Mouse (Mus musculus): ENCODE results near the gene Slc22a8. TPM values are rescaled to one million over a fixed set of nuclear protein-coding genes. Genes with fewer than 3 reads are reported as not detected.
A peak's percentile ranks its signal among the peaks of the same experiment; 100 is the strongest.

The Slc22a8 gene
- polyA plus RNA-seq, 1 experiment from 2014 or later, result 0.62 TPM

DNA sequence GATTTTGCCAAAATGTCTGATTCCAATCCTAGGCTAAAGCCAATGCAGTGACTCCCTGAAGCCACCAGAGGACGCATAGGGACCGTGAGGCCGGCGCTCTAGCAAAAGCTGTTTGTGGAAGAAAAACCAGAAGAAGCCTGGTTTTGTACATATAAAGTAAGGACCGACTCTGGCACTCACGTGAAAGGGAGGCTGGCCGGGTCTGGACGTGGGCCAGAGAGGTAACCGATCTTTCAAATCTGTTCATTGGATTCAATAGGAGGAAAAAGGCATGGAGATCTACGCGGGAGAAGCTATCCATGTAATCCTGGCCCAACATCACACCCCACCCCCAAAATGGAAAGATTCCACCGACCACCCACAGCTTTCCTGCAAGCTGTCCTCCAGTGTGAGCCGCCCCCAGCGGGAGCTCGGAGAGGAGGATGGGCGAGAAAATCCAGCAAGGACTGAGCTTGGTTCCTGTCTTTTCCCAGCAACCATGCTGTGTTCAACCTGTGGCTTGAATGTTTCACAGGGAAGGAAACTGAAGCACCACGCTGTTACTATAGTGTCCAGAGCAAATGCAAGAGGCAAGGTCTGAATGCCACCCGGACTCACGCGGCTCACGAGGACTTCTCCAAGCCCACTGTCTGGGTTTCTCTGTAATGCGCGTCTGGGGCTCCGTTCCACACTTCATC lies 12.6 kb upstream of the Slc22a8 start:
- H3K4me3 ChIP-seq, result peak overlapping the region; percentile 19; the same call in 1 of the 2 replicates
- no peaks in the 10 kb centered on the region for H3K27me3 ChIP-seq (replicated peaks)
- no peak overlapping the region for H3K27ac ChIP-seq
- H3K9me3 ChIP-seq, result no peaks in the 10 kb centered on the region
- H3K4me2 ChIP-seq (replicated peaks), result peak overlapping the region; percentile 60
- peak; percentile 56; the same call in 1 of the 2 replicates for ATAC-seq (ENCODE audit: low FRiP score, low read depth)
- H3K4me1 ChIP-seq, result peaks cover 8% of the 10 kb centered on the region; the same call in 1 of the 2 replicates
- H3K36me3 ChIP-seq, result no peaks in the 10 kb centered on the region
- 0 out of 2 replicates have a peak overlapping the region, but pooled peaks have one; percentile 44 for H3K9ac ChIP-seq
- 11% methylated on average over 24 of the region's 24 CpGs for WGBS

- no peaks in the 10 kb centered on the region for H3K36me3 ChIP-seq
- H3K4me3 ChIP-seq, result no peak overlapping the region; the same call in 1 of the 2 replicates
- H3K4me1 ChIP-seq, result peaks cover 8% of the 10 kb centered on the region; the same call in 1 of the 2 replicates
- peak; percentile 13; the same call in 1 of the 2 replicates for ATAC-seq (ENCODE audit: low FRiP score, low read depth)
- 68% methylated on average over 2 of the region's 2 CpGs for WGBS
- no peaks in the 10 kb centered on the region for H3K9me3 ChIP-seq
- no peak overlapping the region for H3K27ac ChIP-seq
- H3K9ac ChIP-seq, result no peak overlapping the region
- H3K27me3 ChIP-seq (replicated peaks), result no peaks in the 10 kb centered on the region
- peak overlapping the region; percentile 60 for H3K4me2 ChIP-seq (replicated peaks)
Measured at GRCm38 (mm10) chr19:8578970-8579342, 12.1 kb upstream of the Slc22a8 start.

GRCm38 (mm10) chr19:8585298-8585697 lies 5.8 kb upstream of the Slc22a8 start:
- 89% methylated on average over 3 of the region's 3 CpGs for WGBS
- no peak overlapping the region for H3K27ac ChIP-seq
- no peak overlapping the region for H3K4me3 ChIP-seq
- H3K4me1 ChIP-seq, result no peaks in the 10 kb centered on the region
- H3K9me3 ChIP-seq, result no peaks in the 10 kb centered on the region
- no peak for ATAC-seq (ENCODE audit: low FRiP score, low read depth)
- H3K27me3 ChIP-seq (replicated peaks), result no peaks in the 10 kb centered on the region
- no peaks in the 10 kb centered on the region for H3K36me3 ChIP-seq
- H3K4me2 ChIP-seq (replicated peaks), result no peak overlapping the region
- no peak overlapping the region for H3K9ac ChIP-seq

DNA sequence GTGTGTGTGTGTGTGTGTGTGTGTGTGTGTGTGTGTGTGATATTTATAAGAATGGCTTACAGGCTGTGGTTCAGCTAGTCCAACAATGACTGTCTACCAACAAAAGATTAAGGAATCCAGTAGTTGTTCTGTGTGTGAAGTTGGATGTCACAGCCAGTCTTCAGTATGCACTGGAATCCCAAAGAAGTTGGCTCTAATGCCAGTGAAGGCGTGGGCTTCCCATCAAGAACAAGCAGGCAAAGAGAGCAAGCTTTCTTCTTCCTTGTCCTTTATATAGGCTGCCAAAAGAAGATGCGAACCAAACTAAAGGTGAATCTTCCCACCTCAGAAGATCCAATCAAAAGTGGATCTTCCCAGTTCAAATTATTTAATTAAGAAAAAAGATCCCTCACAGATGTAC lies 5.2 kb upstream of the Slc22a8 start:
- H3K27me3 ChIP-seq (replicated peaks), result no peaks in the 10 kb centered on the region
- no peak overlapping the region for H3K27ac ChIP-seq
- H3K36me3 ChIP-seq, result no peaks in the 10 kb centered on the region
- ATAC-seq (ENCODE audit: low FRiP score, low read depth), result no peak
- H3K9me3 ChIP-seq, result no peaks in the 10 kb centered on the region
- no peak overlapping the region for H3K4me3 ChIP-seq
- H3K4me1 ChIP-seq, result no peaks in the 10 kb centered on the region
- H3K4me2 ChIP-seq (replicated peaks), result no peak overlapping the region
- no peak overlapping the region for H3K9ac ChIP-seq
- WGBS, result 93% methylated on average over 2 of the region's 2 CpGs

DNA sequence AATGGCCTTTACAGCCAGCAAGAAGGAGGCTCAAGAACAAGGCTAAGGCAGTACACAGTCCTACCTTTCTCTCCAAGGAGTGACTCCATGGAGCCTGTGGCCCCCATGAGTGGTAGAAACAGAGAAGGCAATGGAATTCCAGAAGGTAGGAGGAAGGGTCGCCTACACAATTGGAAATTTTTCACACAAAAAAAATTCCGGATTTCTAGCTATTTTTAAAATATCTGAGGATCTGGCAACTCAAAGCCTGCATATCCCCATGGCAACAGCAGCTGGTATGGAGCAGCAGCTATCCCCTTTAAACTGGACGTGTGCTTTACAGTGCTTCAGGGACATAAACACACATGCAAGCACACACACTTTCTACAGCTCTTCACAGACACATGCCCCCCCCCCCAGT lies 4.7 kb upstream of the Slc22a8 start:
- Histone ChIP-seq H3K9ac (no peak overlapping the region), H3K27me3 (replicated peaks) (no peaks in the 10 kb centered on the region), H3K4me2 (replicated peaks) (no peak overlapping the region), H3K4me3 (no peak overlapping the region), H3K27ac (no peak overlapping the region), H3K9me3 (no peaks in the 10 kb centered on the region), H3K4me1 (0 out of 2 replicates have a peak, but pooled peaks cover 3% of the 10 kb centered on the region), H3K36me3 (no peaks in the 10 kb centered on the region)
- ATAC-seq (ENCODE audit: low FRiP score, low read depth), result no peak
- 48% methylated on average over 3 of the region's 3 CpGs for WGBS

DNA sequence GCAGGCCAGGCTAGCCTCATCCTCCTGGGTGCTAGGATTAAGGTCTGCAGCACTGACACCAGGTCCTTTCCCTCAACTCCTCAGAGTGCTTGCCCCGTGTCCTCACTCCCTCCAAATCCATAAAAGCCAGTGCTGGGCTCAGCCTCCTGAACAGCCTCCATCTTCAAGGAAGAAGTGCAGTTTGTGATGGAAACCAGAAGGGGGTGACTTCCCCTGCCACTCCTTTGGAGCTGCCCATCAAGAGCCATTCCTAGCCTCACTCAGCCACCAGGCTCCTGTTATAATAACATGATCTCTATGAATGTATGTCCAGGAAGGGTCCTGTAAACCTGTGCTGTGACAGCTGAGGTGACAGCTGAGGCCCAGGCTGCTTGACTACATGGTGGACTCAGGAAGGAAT lies 3.7 kb upstream of the Slc22a8 start:
- no peak overlapping the region for H3K4me2 ChIP-seq (replicated peaks)
- 54% methylated on average over 1 of the region's 1 CpGs for WGBS
- no peak overlapping the region for H3K27ac ChIP-seq
- H3K36me3 ChIP-seq, result no peaks in the 10 kb centered on the region
- 0 out of 2 replicates have a peak, but pooled peaks cover 3% of the 10 kb centered on the region for H3K4me1 ChIP-seq
- H3K9ac ChIP-seq, result no peak overlapping the region
- no peaks in the 10 kb centered on the region for H3K9me3 ChIP-seq
- H3K27me3 ChIP-seq (replicated peaks), result no peaks in the 10 kb centered on the region
- no peak overlapping the region for H3K4me3 ChIP-seq
- ATAC-seq (ENCODE audit: low FRiP score, low read depth), result no peak

DNA sequence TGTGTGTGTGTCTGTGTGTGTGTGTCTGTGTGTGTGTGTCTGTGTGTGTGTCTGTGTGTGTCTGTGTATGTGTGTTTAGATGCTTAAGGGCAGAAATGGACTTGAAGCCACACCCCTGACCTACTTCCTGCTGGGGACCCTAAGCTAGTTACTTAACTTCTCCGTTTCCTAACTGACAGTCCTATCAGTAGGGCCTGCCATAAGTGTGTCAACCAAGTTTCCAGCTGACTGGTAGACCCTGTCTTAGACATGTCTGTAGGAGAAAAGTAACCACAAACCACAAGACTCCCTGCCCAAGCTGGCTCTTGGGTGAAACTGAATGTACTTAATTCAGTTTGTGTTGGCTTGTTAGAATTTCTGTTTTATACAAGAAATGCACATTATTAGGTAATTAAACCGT lies 1.1 kb downstream of the Slc22a8 start:
- Histone ChIP-seq H3K4me3 (no peak overlapping the region), H3K9ac (no peak overlapping the region), H3K27ac (no peak overlapping the region), H3K4me1 (0 out of 2 replicates have a peak, but pooled peaks cover 9% of the 10 kb centered on the region), H3K9me3 (no peaks in the 10 kb centered on the region), H3K4me2 (replicated peaks) (no peak overlapping the region), H3K27me3 (replicated peaks) (no peaks in the 10 kb centered on the region), H3K36me3 (no peaks in the 10 kb centered on the region)
- ATAC-seq (ENCODE audit: low FRiP score, low read depth), result no peak
- WGBS, result 73% methylated on average over 2 of the region's 2 CpGs

DNA sequence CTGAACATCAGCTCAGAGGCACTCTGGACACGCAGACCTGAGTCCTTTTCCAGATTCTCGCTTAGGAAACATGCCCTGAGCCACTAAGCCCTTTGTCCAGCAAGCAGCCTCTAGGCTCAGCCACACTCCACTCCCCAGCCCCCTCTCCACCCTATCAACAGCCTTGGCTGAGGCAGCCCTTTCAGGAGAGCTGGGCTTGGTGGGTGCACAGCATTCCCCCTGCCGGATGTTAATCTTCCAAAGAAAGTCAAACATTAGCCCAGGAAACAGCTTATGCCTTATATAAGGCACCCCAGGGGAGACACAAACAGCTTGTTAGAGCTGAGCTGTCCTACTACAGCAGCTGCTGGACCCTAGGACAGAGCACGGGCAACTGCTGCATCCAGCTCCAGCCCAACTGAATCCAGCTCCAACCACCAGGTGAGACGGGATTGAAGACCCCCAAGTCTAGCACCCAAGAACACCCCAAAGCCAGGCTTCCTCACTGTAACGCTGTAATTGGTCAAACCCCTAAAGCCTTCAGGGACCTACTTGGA lies 1.9 kb downstream of the Slc22a8 start:
- H3K27ac ChIP-seq, result no peak overlapping the region
- H3K9ac ChIP-seq, result no peak overlapping the region
- 0 out of 2 replicates have a peak, but pooled peaks cover 9% of the 10 kb centered on the region for H3K4me1 ChIP-seq
- H3K4me2 ChIP-seq (replicated peaks), result no peak overlapping the region
- no peaks in the 10 kb centered on the region for H3K36me3 ChIP-seq
- no peaks in the 10 kb centered on the region for H3K9me3 ChIP-seq
- no peak overlapping the region for H3K4me3 ChIP-seq
- no peaks in the 10 kb centered on the region for H3K27me3 ChIP-seq (replicated peaks)
- 71% methylated on average over 6 of the region's 6 CpGs for WGBS
- no peak for ATAC-seq (ENCODE audit: low FRiP score, low read depth)

DNA sequence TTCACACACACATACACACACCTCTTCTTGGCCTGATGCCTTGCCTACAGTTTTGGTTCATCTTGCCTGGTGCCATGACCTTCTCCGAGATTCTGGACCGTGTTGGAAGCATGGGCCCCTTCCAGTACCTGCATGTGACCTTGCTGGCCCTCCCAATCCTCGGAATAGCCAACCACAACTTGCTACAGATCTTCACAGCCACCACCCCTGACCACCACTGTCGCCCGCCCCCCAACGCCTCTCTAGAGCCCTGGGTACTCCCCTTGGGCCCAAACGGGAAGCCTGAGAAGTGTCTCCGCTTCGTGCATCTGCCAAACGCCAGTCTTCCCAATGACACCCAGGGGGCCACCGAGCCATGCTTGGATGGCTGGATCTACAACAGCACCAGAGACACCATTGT lies 2.8 kb downstream of the Slc22a8 start:
- 85% methylated on average over 11 of the region's 11 CpGs for WGBS
- Histone ChIP-seq H3K4me3 (no peak overlapping the region), H3K9me3 (no peaks in the 10 kb centered on the region), H3K27ac (no peak overlapping the region), H3K36me3 (no peaks in the 10 kb centered on the region), H3K27me3 (replicated peaks) (no peaks in the 10 kb centered on the region), H3K4me1 (0 out of 2 replicates have a peak, but pooled peaks cover 9% of the 10 kb centered on the region), H3K9ac (no peak overlapping the region), H3K4me2 (replicated peaks) (no peak overlapping the region)
- ATAC-seq (ENCODE audit: low FRiP score, low read depth), result no peak

- Histone ChIP-seq H3K9ac (no peak overlapping the region), H3K36me3 (no peaks in the 10 kb centered on the region), H3K27ac (no peak overlapping the region), H3K4me1 (0 out of 2 replicates have a peak, but pooled peaks cover 9% of the 10 kb centered on the region), H3K9me3 (no peaks in the 10 kb centered on the region), H3K27me3 (replicated peaks) (no peaks in the 10 kb centered on the region), H3K4me2 (replicated peaks) (no peak overlapping the region), H3K4me3 (no peak overlapping the region)
- ATAC-seq (ENCODE audit: low FRiP score, low read depth), result no peak
- WGBS, result 3% methylated on average over 1 of the region's 1 CpGs
Measured at GRCm38 (mm10) chr19:8594518-8594917, 3.5 kb downstream of the Slc22a8 start.

DNA sequence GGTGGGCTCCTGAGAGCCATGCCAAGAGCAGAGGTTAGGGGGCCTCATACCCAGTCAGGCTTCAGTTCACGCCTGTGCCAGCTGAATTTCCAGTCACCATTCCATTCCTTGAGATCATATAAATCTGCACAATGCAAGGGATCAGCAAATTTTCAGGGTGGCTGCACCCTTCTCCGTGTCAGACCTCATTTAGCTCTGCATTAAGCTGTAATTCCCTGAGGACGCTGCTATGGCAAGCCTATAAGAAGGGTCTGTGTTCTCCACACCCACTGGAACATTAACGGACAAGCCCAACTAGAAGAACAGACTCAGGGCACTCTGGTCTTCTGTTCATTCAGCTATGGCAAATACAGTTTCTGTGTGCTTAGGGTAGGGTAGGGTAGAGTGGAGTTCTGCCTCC lies 6.2 kb downstream of the Slc22a8 start:
- no peak overlapping the region for H3K4me2 ChIP-seq (replicated peaks)
- no peaks in the 10 kb centered on the region for H3K27me3 ChIP-seq (replicated peaks)
- no peak overlapping the region for H3K4me3 ChIP-seq
- H3K9me3 ChIP-seq, result no peaks in the 10 kb centered on the region
- no peak overlapping the region for H3K9ac ChIP-seq
- 0 out of 2 replicates have a peak, but pooled peaks cover 5% of the 10 kb centered on the region for H3K4me1 ChIP-seq
- 60% methylated on average over 4 of the region's 4 CpGs for WGBS
- no peak for ATAC-seq (ENCODE audit: low FRiP score, low read depth)
- H3K36me3 ChIP-seq, result no peaks in the 10 kb centered on the region
- H3K27ac ChIP-seq, result no peak overlapping the region

- H3K27ac ChIP-seq, result no peak overlapping the region
- 71% methylated on average over 2 of the region's 2 CpGs for WGBS
Measured at GRCm38 (mm10) chr19:8599229-8599628, 8.2 kb downstream of the Slc22a8 start.

DNA sequence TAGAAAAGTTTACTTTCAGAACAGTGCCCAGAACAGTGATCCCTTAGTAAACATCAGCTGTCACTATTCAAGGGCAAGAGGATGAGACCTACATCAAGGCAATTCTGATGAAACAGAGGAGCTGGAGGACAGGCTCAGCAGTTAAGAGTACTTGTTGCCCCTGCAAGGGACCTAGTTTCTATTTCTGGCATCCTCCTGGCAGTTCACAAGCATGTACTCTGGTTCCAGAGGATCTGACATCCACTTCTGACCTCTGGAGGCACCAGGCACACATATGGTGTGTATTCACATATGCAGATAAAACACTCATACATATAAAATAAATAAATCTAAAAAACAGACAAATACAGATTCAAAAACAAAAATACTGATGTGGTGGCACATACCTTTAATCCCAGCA lies 10.9 kb downstream of the Slc22a8 start:
- no peaks in the 10 kb centered on the region for H3K9me3 ChIP-seq
- H3K36me3 ChIP-seq, result no peaks in the 10 kb centered on the region
- H3K9ac ChIP-seq, result no peak overlapping the region
- H3K27ac ChIP-seq, result no peak overlapping the region
- no peaks in the 10 kb centered on the region for H3K4me1 ChIP-seq
- no peak for ATAC-seq (ENCODE audit: low FRiP score, low read depth)
- no peak overlapping the region for H3K4me2 ChIP-seq (replicated peaks)
- H3K4me3 ChIP-seq, result no peak overlapping the region
- no peaks in the 10 kb centered on the region for H3K27me3 ChIP-seq (replicated peaks)

More at GRCm38 (mm10) chr19:8599229-8599628, 8.2 kb downstream of the Slc22a8 start:
- Histone ChIP-seq H3K4me1 (0 out of 2 replicates have a peak, but pooled peaks cover 5% of the 10 kb centered on the region), H3K27me3 (replicated peaks) (no peaks in the 10 kb centered on the region), H3K9ac (no peak overlapping the region), H3K4me2 (replicated peaks) (no peak overlapping the region), H3K36me3 (no peaks in the 10 kb centered on the region), H3K9me3 (no peaks in the 10 kb centered on the region), H3K4me3 (no peak overlapping the region)
- ATAC-seq (ENCODE audit: low FRiP score, low read depth), result no peak

Measured in neural tube, embryonic 12.5 days (tissue).